In the genomic region with DNA sequence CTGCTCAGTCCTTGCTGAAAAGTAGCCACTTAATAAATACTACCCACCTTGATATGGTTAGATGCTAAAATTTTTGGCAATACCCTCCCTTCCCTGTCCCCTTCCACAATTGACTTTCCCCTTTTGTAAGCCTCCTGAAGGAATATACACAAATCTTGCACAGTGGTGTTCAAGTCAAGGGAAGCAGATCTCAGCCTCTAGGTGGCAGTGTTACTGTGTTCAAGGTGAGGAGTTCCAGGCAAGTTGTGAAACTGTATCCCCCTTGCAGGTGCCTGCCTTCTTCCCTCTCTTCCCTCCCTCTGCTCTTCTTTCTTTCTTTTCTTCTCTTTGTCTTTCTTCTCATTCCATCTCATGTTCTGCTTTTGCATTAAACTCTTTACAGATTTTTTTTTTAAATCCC, we compare ENCODE assay signal across 8 mouse cellular contexts.
DNase-seq lines count a peak whose midpoint lies in the region; TF ChIP-seq lines count a peak whose summit lies in the region.

No protein-coding gene starts in this region.

- H3K36me3 ChIP-seq in C2C12 (ENCODE audit: control insufficient read depth, insufficient read depth) = no peaks in the 10 kb centered on the region

- H3K79me3 ChIP-seq in C2C12 (ENCODE audit: low read depth) = no peaks in the 10 kb centered on the region

- TF ChIP-seq CTCF in C2C12 (IDR thresholded peaks at IDR 0.05; ENCODE audit: control insufficient read depth, insufficient read depth, insufficient read length) = peak; percentile 38

- DNase-seq in MN1 (ENCODE audit: low spot score) = peak; percentile 41
- peak; percentile 89 for DNase-seq in cerebellum, postnatal 14 days
- peak; percentile 40 to 75 for DNase-seq in frontal cortex, postnatal 14 days (ENCODE audit: low spot score in 2 of 2)
- peak; percentile 60 to 85 for DNase-seq in layer of hippocampus, adult 18-20 months (ENCODE audit: low spot score in 2 of 2)
- peak; percentile 42 for DNase-seq in lung, postnatal 14 days
- peak; percentile 63 for DNase-seq in right cerebral cortex, postnatal 25 days
- no peak for DNase-seq in gastrocnemius, postnatal 36 days

- intact Hi-C loops in gastrocnemius, postnatal 36 days (cut with DNase I) = no loop called here

- no peaks in the 10 kb centered on the region for H3K79me2 ChIP-seq in C2C12 (ENCODE audit: control insufficient read depth, insufficient read depth)

- no peak overlapping the region for H3K4me3 ChIP-seq in C2C12 (ENCODE audit: insufficient read depth, poor library complexity, severe bottlenecking)

- H3K27me3 ChIP-seq in C2C12 (ENCODE audit: control insufficient read depth, insufficient read depth, insufficient read length) = peaks cover 7% of the 10 kb centered on the region

- no peak overlapping the region for H3ac ChIP-seq in C2C12 (ENCODE audit: control insufficient read depth, insufficient read length, low read depth)

TF ChIP-seq in C2C12, 6 proteins besides CTCF, POLR2A, EP300 and RAD21:
- TF ChIP-seq MYOD1 (IDR thresholded peaks at IDR 0.05; ENCODE audit: control insufficient read depth, insufficient read length, low read depth) (no peak), CEBPB (IDR thresholded peaks at IDR 0.05; ENCODE audit: low read depth) (no peak), USF1 (IDR thresholded peaks at IDR 0.05; ENCODE audit: low read depth) (no peak), MAX (IDR thresholded peaks at IDR 0.05) (no peak), MYOG (IDR thresholded peaks at IDR 0.05; ENCODE audit: control insufficient read depth, extremely low read depth, insufficient read length) (no peak), FOSL1 (IDR thresholded peaks at IDR 0.05; ENCODE audit: insufficient read depth, low read length, poor library complexity, severe bottlenecking) (no peak)

Comparison
In these comparisons a context has a peak if more than half of its experiments do, and no peak if none do; other contexts are left out.
1. DNase-seq: peak in MN1 (single experiment), cerebellum, postnatal 14 days (2 of 2), frontal cortex, postnatal 14 days (2 of 2), layer of hippocampus, adult 18-20 months (2 of 2), lung, postnatal 14 days (single experiment) and right cerebral cortex, postnatal 25 days (single experiment); none in gastrocnemius, postnatal 36 days (0 of 2).